Mouse (Mus musculus) limb, embryonic 12.5 days (tissue): ENCODE measurements around the gene Dera. TPM values are rescaled to one million over a fixed set of nuclear protein-coding genes. Genes with fewer than 3 reads are reported as not detected.

ENCODE experiments used
- polyA plus RNA-seq: library from polyadenylated mRNA; unstranded; fragments of >200 nt; fragmentation: Nextera tagmentation; extraction: Ambion mirVana; gene quantifications from 2 replicates; pipeline ENCODE4 v1.2.1, GENCODE M21; 2016

Dera gene
- polyA plus RNA-seq, 1 experiment from 2014 or later, result 63.0 TPM

Other genes with a start within 250 kb of the Dera start
- 11.1 and 14.7 TPM in 2 replicates for gene Eps8, start 99.7 kb upstream of the Dera start, polyA plus RNA-seq
- gene Strap, start 19.5 kb upstream of the Dera start, polyA plus RNA-seq, result 204 and 205 TPM in 2 replicates